Mouse (Mus musculus) erythroblast, embryonic 14.5 days (primary cell): Measurements from ENCODE around the gene Dlx3.

ENCODE experiments used
- GATA1 ChIP-seq: IDR thresholded peaks from 2 replicates; pipeline ENCODE4 v1.6.1; 2012; ENCODE audit warnings: low read length, inconsistent platforms, mixed read lengths
- TAL1 ChIP-seq: IDR thresholded peaks from 3 replicates; pipeline ENCODE4 v1.6.1; 2012; ENCODE audit warnings: low read length, inconsistent platforms, mixed read lengths

GRCm38 (mm10) chr11:95157356-95157755 lies 37.4 kb downstream of the Dlx3 start:
- TF ChIP-seq TAL1 = no peak
- no peak for TF ChIP-seq GATA1
